Mouse (Mus musculus): ENCODE measurements around the gene Dpf2.
A peak's percentile ranks its signal among the peaks of the same experiment; 100 is the strongest.

Gene Dpf2

DNA sequence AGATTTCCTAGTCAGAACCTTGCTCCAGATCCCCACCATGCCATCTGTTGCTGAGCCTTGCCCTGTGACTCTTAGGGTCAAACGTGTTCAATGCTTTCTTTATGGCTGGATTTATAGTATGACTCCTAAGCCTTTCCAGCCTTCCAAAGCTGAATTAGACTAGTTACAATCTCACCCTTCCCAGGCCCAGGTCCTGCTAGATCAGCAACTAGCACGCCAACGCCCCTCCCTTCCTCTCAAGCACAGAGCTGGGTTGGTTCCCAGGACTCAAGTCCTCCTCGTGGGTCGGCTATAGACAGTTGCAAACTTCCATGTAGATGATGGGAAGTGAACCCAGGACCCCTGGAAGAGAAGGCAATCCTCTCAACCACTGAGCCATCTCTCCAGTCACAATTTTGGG, 22.9 kb upstream of the Dpf2 start:
- no peak for DNase-seq (ENCODE audit: low spot score)

DNA sequence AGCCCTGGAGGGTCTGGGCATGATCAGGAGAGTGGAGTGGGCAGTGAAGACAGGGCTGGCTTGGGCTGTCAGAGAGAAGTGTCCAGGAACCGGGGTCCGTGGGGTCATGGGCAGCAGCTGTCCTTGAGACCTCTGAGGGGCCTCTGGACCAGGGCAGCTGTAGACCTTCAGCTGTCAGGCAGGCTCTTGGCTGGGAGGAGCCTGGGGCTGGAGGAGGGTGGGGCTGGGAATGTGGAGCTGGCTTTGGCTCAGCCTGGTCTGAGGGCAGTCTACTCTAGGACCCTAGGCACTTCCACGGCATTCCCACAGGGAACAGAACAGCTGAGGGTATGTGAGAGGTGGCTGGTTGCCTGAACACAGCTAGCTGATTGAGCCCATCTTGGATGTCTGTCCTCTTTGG, 22.5 kb upstream of the Dpf2 start:
- DNase-seq (ENCODE audit: low spot score) = no peak

DNA sequence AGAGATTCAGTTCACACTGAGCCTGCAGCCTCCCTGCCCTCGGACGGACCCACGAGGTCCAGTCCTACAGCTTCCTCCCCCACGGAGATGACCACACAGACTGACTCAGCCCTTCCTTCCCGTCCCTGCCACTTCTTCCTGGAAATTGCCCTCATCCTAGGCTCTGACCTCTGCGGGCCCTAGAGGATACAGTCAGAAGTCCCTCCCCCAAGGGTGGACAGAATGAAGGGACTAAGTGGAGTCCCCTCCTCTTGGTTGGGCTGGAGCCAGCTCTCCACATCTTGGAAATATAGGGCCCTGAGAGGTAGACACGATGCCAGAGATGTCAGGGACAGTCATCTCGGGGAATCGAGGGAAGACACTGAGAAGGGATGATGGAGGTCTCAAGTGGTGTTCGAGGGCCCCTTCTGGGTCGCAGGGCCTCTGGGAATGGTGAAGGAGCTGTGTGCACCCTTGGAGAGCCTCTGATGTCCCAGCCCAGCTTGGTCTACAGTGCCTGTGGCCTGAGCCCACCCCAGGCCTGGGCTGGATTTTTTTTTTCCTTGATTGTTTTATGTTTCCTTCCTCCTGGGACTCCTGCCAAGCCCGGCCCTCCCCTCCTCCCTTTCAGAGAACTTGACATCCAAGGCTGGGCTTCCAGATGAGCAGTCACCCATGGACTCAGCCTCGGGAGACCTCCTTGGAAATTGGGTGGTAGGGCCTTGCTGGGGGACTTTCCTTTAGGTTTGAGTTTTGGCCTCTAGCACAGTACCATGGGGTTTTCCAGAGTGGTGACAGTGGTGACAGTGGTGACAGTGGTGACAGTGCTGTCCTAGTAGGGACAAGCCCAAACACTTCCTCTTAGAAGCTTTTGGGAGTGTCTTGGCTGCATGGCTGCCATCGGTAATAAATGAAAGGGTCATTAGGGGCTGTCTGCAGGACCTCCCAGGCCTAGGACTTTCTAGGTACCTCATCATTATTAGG, 17.1 kb upstream of the Dpf2 start:
- no peak for DNase-seq (ENCODE audit: low spot score)

DNA sequence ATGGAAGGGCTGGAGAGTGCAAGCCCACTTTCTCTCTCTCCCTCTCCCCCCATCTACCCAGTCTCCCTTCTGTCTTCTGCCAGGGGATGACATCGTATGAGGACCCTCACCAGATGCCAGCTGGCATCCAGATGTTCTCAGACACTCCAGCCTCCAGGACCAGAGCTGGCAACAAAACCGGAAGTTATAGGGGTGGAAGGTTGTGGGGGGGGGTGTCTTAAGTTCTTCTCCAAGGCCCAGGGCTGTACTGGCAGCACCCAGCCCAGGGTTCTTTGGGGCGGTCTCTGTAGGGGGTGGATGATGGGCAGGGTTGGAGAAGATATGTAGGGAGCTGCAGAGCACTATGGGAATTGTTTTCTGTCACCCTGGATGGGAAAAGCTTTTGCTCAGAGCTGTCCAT, 15.7 kb upstream of the Dpf2 start:
- no peak for DNase-seq (ENCODE audit: low spot score)

DNA sequence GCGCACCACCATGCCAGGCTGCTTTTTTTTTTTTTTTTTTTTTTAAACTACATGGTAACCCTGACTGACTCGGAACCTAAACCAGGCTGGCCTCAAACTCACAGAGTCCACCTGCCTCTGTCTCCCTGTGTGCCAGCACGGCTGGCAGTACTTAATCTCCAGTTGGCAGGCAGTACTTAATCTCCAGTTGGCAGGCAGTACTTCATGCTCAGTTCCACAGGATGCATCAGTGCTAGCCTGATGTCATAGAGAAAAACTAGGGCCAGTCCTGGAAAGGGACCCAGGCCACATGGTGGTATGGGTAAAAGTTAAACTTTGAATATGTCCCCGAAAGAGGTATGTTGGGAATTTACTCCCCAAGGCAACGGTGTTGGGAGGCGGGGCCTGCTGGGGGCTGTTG, 15.3 kb upstream of the Dpf2 start:
- no peak for DNase-seq (ENCODE audit: low spot score)

DNA sequence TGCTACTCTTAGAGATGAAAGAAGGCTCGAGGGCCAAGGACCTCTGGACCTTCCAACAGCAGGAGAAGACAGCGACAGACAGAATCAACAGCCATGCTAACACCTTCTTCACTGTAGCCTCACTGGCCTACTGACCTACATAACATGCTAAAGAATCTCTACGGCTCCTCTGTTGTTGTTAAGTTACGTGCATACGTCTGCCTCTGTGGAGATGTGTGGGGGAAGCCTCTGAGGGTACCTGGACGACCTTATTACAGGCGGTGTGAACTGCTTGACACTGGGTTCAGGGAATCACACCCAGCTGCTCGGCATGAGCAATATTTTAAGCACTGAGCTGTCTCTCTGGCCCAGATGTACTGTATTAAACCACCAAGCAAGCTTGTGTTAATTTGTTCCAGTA, 14.7 kb upstream of the Dpf2 start:
- no peak for DNase-seq (ENCODE audit: low spot score)

DNA sequence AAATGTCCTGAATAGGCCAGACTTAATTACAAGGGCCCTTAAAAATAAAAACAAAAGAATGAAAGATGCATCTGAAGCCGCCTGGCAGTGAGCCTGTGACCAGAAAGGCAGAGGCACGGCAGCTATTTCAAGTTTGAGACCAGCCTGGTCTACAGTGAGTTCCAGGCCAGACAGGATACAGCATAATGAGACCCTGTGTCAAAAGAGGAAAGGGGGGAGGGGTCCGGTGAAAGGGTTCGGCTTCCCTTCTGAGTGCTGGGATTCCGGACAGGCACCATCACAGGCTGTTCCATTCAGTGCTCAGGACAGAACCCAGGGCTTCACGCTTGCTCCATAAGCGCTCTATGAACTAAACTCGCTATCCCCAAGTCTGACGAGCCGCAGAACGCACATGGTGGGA, 14.2 kb upstream of the Dpf2 start:
- DNase-seq (ENCODE audit: low spot score) = no peak

DNA sequence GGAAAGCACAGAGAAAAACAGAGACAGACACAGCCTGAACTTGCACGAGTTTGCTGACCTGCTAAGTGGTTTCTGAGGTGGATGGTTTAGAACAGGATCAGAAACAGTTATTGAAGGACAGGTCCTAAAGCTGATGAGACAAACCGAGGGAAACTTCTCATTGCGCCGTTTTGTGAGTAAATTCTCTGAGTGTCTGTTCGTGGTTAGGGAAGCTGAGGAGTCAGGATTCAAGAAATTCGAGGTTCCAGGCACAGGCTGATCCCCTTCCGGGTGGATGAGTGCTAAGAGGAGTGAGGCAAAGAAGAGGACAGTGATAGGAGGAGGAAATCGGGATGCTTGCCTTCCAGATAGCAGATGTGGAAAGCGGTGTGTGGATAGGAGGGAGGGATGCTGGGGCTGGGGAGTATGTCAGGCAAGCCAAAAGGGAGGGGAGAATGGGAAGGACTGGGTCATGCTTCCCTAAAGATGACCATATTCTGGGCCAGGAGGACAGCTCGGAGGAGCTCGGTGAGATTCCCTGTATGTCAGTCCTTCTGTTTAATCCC, 12.6 kb upstream of the Dpf2 start:
- no peak for DNase-seq (ENCODE audit: low spot score)

DNA sequence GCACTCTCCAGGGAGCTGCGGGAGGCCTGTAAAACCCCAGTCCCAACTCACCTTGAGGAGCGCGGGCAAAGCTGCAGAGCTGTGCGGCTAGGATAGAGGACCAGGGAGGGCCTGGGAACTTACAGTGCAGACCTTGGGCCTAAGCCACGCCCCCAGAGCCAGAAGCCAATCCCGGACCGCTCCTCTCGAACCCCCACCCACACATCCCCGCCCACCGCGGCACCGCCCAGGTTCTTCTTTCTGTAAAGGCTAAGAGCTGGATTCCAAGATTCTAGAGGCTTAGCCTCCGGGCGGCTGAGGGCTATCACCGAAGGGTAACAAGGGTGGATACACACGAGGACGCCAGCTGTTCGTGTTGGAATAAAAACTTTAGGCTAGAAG, 11.9 kb upstream of the Dpf2 start, which contains the start of gene Cdc42ep2:
Gene Cdc42ep2 (minus strand): TSS at position 104 of the 381 bp plus-strand sequence.
- peak; percentile 88 for DNase-seq (ENCODE audit: low spot score)

DNA sequence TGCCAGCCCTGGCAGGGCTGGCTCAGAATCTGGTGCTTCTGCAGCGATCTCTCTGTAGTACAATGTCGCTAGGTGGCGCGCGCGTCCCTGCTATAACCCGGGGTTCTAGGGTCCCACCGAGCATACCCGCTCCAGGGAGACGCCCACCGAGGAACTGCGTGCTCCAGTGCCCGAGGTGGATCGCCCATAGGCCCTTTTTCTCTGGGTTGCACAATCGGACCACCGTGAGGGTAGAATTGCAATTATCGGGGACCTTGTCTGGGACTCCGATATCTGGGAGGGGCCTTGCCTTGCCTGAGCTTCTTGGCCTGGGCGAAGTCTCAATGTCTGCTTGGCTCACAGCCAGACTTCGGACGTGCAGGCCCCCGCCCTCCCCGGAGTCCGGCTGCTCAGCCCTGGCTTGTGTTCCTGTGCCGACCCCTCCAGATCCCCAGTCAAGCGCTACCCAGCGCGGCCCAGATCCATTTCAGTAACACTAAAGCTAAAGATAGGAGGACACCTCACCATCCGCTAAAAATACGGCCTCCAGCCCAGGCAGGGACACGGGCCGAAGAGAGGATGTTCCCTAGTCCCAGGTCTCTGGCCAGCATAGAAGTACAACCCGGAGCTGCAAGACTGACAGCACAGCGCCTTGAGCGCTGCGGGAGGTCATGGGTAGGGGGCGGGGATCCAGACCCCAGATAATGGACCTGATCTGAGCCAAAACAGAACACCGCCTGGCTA, 11.3 kb upstream of the Dpf2 start:
- peak; percentile 76 for DNase-seq (ENCODE audit: low spot score)

DNA sequence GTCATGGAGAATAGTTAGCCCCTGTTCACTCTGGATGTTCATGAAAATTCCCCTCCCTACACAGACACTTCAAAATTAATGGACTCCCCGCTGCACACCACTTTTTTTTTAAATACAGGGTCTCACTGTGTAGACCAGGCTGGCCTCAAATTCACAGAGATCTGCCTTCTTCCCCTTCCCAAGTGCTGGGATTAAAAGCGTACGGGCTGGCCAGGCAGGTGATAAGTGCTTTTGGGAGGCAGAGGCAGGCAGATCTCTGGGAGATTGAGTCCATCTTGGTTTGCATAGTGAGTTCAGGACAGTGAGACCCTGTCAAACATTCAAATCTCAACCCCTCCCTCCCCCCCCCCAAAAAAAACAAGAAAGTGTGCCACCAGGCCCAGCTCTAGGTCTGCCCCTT, 10.2 kb upstream of the Dpf2 start:
- no peak for DNase-seq (ENCODE audit: low spot score)

DNA sequence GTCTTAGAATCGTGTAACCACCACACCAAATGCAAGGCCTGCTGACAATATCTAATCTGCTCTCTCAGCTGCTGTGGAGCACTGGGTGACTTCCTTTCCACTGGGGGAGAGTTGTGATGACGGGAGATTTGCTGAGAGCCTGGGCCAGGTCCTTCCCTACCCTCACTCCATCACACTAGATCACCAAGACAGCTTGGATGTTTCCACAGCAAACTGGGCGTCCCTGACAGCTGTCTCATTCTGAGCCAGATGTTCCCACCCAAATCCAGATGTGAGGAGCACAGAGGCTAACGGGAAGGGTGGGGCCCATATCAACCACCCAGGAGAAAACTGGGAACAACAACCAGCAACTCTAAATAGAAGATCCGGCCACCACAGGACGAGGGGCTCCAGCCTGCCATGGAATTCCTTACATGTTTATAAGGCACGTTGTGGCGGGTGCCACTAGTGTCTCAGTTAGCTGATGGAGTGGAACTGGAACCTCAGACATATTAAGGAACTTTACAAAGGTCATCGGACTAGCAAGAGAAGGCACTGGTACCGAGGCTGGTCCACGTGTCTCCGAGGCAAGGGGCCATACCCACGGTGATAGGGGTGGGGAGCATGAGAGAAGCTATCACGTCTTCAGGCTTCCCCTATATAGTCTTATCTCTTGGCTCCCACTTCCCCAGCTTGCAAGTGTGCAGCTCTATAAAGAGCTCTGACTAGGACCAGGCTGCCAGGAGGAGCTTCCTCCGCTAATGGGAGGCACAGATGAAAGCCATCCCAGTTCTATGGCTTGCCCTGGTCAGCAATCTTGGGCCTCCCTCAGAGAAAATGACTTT, 9.5 kb upstream of the Dpf2 start:
- no peak for DNase-seq (ENCODE audit: low spot score)

DNA sequence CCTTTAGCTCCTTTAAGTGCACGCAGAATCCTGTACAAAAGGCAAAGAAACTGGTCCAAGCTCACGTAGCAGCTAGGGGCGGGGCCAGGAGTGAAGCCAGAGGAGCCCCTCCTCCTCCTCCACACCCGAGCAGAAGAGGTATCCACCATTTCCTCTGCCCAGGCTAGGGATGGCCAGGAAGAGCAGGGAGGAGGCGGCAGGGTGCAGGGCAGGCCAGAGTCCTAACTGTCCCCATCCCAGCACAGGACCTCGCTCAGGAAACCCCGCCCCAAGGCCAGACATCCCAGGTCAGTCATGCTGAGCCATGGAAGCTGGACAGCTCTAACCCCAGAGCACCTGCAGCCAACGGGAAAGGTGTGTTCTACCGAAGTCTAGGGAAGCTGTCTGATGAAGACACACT, 8.9 kb upstream of the Dpf2 start:
- DNase-seq (ENCODE audit: low spot score) = no peak

DNA sequence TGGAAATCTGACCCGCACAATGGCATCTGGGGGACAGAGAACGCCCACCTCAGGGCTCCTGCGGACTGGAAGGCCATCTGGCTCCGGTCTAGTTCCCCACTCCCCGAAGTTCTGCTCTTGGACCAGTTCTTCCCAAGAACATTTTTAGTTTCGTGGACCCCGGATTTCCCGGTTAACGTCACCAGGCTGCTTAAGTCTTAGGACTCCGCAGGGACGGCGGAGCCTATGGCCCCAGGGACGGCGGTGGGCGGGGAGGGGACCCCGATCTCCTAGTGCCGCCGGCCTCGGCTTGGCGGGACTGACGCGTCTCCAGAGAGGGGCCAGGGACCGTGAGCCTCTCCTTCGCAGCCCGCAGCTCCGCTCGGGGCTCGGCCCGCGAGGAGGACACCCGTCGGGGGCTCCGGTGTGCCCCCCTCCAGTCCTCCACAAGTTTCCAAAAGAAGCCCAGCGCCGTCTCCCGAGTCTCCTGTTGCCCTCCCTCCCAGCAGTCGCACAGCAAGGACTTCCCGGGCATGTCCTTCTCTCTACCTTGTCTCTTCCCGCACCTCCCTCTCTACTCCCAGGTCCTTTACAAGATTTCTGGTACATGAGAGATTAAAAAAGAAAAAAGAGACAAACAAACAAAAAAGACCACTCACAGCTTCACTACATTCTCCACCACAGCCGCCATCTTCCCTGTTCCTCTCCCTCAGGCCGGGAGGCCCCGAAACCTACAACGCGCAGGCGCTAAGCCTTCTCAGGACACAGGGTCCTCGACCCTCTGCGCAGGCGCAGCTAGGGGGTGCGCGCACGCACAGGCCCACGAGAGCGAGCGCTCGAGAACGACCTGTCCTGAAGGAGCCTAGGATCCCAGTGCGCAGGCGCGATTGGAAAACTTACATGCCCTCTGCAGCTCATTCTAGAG, 455 bp downstream of the Dpf2 start:
- peak; percentile 99 for DNase-seq (ENCODE audit: low spot score)

DNA sequence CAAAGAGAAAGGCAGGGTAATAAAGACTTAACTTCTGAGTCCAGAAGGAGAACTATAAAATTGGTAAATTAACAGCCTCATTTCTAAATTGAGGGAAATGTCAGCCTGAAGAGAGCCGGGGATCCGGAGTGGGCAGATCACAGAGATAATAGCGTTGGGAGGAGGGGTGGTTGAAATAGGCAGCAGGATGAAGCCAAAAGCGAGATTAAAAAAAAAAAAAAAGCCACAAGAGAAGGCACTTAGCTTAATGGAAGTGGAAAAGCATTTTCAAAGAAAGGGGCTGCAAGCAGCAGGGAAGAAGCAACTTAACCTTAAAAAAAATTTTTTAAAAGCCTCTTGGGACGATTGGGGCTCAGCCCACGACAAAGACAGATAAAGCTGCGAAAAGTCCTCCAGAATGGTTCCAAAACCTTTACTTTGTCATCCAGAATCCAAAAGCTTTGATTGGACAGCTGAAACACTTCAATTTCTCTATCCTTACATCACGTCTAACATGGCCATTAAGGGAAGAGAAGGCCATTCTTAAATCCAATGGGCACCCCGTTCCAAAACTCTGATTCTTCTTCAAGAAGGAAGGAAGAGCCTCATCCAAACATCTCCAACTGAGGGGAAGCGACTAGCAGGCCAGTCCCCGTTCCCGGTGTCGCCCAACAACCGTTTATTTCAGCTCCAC, 1.2 kb downstream of the Dpf2 start:
- no peak for DNase-seq (ENCODE audit: low spot score)

DNA sequence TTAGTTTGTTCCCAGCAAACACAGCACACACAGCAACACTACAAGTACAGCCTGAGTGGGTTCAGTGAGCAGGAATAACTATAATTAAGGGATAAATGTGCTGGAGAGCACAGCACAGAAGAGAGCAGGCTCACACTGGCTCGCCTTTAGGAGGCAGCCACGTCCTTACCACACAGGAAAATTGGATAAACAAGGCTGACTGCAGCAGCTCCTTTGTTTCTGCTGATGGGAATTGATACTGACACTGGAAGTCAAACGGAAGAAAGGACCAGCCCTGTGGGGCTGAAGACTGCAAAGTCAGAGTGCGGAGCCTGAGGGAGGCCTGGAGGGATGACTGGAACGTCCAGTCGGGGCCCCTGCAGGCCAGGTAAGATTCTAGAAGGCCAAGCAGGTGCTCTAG, 2.6 kb downstream of the Dpf2 start:
- DNase-seq (ENCODE audit: low spot score) = no peak

DNA sequence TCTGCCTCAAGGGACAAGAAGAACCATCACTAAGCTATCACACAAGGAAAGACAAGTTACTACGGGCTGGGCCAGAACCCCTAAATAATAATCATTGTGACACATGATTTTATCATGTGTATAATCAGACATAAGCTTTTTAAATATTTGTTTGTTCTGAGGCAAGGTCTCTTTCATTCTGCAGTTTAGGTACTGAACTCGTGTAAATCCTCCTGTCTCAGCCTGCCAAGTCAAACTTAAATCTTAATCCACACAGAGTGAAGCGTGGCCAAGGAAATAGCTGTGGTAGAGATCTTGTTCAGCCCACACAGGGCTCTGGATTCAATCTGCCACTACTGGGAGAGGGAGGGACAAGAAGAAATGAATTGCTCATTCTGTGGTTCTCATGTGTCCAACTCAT, 5.5 kb downstream of the Dpf2 start:
- DNase-seq (ENCODE audit: low spot score) = no peak

DNA sequence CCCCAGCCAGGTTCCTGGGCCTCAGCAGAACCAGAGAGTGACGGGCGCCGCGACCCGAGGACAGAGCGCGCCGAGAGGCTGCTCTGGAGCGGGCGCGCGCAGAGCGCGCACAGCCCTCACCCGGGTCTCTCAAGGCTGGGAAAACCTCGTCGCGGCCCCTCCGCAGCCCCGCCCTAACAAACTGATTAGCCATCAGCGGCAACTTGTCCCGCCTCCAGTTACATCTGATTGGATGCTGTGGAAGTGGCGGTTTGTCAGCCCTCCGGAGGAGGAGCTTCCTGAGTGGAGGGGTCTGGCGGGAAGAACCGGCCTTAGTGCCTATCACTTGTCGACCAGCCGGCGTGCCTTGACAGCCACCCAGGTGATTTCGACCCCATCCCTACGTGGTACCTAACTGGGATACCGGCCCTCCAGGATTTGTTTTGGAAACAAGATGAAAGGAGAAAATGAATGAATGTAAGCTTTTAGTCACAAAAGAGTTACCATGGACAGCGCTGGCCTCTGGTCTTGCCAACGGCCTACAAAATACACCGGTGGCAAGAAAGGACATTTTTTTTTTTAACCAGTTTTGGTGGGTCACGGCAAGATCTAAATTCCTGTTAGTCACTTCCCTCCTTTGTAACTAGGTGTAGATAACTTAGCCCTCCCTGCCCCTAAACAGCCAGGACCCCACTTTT, 18.7 kb downstream of the Dpf2 start, which contains the start of gene Tigd3:
Gene Tigd3 (minus strand): TSS at position 148 of the 677 bp plus-strand sequence.
- peak; percentile 87 for DNase-seq (ENCODE audit: low spot score)

DNA sequence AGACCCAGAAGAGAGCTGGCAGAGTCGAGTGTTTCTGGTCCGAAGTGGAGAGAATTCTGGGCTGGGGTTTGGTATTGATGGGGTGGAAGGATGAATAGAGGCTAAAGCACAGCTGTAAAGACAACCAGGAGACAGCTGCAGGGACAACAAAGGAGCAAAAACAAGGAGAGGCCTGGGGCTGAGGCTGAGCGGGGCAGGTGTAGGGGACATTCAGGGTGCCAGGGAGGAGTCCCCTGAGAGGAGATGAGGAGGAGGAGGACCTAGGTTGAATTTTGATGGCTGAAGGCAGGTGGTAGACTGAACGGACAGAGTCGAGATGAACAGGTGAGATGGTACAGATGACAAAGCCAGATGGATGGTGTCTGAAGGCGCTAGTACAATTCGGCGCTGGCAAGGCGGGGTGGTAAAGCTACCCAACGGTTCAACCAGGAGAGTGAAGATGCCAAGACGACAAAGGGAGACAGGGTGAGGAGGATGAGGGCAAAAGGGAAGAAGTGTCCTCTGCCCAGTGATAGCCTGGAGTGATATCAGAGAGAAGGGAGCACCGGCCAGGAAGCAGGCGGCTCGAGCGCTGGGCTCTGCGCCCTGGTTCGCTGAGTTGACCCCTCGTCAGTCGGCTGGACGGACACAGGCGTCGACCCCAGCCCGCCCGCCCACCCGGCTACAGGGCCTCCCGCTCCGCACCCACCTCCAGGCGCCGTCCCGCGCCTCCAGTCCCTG, 19.4 kb downstream of the Dpf2 start:
- no peak for DNase-seq (ENCODE audit: low spot score)
